Mouse (Mus musculus) left cerebral cortex, postnatal 10 days (tissue): ENCODE measurements around the gene Zscan2. TPM values are rescaled to one million over a fixed set of nuclear protein-coding genes. Genes with fewer than 3 reads are reported as not detected.

Source experiments
- DNase-seq, 2 experiments: peaks; one replicate each; pipeline ENCODE4 v3.0.0; 2021 to 2022; ENCODE audit warnings: low spot score in 2 of 2, mixed read lengths in 1 of 2; ENCODE audit errors: extremely low spot score in 1 of 2
- intact Hi-C: fragments of 180-260 bp; cut with DNase I; formaldehyde crosslinking; loops from one replicate; pipeline ENCODE4 v1.15.1; 2025
- total RNA-seq, 2 experiments: library from RNA; stranded (reverse); gene quantifications; 2 replicates each; pipeline ENCODE4 v1.2.3; 2021

Zscan2 gene
- total RNA-seq, 2 experiments from 2014 or later = 12.5 to 14.2 TPM

DNA sequence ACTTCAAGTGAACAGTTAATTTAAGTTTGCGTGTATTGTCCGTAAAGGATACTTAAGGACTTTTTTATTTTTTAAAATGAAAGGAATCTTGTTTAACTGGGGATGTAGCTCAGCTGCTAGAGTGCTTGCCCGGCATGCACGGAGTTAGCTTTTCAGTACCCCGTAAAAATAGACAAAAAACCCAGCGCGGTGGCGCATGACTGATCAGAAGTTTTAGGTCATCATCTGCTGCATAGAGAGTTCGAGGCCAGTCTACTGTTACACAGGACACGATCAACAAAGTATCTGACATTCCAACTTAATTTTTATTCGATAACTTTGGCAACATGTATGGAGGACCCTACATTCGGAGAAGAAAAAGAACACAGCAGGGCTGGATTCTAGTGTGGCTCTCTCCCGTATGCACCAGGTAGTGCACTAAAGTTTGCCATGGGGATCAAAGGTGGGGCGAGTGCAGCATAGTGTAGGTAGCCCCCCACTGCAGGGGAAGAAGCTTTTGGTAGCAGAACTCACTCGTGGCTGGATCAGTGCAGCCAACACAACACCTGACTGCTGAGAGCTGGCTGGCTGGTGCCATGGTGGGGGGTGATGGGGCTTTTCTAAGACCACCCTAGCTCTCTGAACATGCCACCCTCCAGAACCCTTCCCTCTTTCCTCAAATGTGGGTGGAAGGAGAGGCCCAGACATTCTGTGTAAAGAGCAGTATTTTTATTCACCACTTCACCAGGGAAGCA is 41.0 kb downstream of the Zscan2 start:
- DNase-seq = no peak
- intact Hi-C loops = no loop called here

DNA sequence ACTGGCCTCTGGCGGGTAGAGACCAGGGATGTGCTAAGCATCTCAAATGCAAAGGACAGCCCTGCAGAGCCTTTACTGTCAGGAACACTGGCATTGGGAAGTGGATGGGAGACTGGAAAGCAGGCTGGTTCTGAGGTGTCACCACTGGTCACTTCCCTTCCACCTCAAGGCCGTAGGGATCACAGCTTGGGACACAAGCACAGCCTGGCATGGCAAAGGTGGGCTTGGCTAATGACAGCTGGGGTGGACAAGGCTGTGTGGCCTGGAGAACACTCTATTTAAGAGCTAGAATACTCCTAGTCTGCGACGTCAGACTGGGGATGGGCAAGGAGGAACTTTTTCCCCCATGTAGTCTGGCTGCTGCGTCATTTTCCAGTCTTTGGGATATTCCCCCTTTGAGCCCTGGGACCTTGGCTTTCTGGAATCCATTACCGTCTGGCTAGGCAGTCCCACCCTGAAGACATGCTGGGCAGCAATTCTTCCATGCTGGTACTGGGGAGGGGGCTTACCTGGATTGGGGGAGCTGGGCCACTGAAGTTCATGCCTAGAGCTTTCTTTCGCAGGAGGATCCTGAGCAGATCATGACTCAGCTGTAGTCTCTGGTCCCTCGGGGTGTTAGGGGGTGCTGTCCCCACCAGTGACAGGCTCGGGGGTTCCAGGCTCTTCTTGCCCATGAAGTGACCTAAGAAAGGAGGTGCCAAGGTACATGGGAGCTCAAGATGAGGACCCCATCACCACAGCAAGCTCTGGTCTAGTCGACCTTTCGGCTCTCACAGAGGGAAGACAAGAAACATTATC is 43.1 kb downstream of the Zscan2 start:
- DNase-seq = no peak
- intact Hi-C loops = no loop called here

DNA sequence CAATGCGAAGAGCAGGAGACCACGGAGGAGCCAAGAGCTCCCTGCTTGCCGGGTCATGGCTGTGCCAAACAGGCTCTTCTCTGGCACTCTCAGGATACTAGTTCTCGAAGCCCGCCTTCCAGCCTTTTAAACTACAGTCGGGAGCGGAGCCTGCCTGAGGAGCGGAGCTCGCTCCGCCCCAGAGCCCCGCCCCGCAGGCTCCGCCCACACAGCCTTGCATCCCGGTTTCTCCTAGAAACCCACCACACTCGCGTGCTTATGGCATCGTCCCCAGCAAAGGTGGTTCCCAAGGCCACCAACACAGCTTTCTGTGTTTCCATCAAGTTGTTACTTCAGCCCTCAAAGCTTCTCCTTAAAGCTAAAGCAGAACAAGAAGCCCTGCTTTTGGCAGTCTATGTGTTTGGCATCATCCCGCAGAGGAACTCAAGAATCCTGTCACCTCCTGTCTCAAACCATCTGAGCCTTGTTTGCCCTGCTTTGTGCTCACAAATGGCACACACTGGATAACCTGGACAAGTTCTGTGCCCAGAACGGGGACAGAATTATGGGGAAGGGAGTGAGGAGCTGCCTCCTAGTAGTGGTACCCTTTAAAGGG is 44.3 kb downstream of the Zscan2 start, which contains the start of gene Nmb:
Nmb (minus strand) TSS at position 156 of the 595 bp plus-strand sequence.
- intact Hi-C loops = no loop called here

DNA sequence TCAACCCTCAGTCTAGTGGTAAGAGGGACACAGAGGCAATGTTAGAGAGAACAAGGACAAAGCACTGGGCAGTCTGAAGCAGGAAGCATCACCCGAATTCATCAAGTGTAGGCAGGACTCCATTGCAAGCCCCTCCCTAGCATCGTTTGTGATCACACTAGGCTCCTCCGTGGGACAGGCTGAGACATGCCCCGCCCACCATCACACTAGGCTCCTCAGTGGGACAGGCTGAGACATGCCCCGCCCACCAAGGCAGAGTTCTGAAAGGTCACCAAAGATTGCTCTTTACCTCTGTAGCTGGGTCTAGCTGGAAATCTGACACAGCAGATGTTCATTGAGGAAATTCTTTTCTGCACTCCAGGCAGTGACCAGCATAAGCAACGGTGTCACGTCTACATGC is 50.3 kb downstream of the Zscan2 start:
- DNase-seq = no peak
- intact Hi-C loops = no loop called here

More for the DNA sequence above, 44.3 kb downstream of the Zscan2 start, which contains the start of gene Nmb:
- DNase-seq = peak; percentile 55 to 83

DNA sequence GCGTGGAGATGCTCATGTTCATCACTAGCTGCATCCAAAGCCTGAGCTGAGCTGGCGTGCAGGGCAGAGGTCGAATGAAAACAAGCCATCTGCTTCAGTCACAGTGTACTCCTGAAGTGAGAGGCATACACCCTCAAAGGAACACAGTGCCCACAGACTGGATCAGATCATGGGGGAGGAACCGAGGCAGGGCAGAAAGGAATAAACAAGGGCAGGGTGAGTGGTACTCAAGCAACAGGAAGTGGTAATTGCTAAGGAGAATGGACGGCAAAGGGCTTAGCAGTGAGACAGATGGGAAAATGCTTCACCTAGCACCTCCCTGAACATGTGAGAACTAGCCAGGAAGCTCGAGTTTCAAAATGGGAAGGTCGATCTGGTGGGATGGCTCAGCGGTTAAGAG is 51.8 kb downstream of the Zscan2 start:
- intact Hi-C loops = no loop called here
- no peak for DNase-seq

DNA sequence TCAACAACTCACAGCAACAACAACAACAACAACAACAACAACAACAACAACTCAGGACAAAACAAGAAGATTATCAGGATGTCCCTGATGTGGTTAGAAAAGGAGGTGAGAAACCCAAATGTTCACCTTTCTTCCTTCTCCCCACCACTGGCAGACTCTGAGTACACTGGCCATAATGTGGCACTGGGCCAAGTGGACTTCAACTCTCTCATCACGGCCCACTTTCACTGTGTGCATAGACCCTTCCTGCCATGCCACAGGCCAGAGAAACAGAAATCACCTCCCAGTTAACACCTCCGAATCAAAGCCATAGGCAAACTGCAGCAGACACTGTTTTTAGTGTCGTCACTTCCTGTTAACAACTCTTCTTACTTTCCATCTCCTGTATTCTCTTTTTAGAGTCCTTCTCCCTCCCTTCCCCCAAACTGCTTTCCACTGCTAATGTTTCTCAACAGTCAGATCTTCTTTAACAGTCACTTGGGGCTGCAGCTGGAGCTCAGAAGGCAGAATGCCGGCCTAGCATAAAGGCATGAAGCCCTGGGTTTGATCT is 57.3 kb downstream of the Zscan2 start:
- no peak for DNase-seq
- intact Hi-C loops = no loop called here

DNA sequence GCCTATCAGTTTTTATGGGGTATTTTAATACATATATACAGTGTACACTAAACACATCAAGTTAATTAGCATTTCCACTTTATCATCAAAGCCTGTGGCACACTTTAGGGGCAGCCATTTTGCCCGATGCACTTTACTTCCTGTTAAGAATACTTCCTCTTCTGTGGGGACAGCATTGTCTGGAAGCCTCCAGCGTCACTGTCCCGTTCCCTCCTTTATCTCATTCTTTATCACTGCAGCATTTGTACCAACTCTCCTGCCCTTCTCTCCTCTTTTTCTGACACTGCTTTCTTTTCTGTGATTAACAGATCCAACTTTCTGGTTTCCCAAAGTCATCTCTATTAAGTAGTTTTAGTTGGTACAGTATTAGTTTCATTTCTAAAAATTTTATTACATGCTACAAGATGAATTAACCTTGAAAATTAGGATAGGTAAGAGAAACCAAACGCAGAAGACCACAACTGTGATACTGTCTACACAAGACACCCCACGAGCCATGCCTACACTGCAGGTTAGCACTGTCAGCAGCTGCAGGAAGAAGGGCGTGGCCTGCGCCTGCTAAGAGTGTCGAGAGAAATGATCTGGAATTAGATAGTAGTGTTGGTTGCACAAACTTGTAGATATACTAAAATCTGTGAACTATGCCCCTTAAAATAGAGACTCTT is 58.4 kb downstream of the Zscan2 start:
- intact Hi-C loops = no loop called here
- no peak for DNase-seq

DNA sequence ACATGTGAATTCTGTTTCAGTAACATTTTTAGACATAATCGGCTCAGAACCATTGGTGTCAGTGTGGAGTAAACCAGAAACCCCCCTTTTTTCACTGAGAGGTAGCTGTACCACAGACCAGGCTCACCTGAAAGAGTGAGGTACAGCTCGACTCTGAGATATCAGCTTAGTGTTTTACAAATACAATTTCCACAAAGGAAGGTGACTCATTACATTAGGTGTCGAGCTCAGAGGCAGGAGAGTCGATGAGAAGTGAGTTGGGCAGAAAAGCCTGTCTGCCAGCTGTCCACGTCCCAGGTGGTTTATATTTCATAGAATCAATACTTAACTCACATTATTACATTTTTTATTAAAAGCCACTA is 58.9 kb downstream of the Zscan2 start:
- intact Hi-C loops = no loop called here
- DNase-seq = no peak

DNA sequence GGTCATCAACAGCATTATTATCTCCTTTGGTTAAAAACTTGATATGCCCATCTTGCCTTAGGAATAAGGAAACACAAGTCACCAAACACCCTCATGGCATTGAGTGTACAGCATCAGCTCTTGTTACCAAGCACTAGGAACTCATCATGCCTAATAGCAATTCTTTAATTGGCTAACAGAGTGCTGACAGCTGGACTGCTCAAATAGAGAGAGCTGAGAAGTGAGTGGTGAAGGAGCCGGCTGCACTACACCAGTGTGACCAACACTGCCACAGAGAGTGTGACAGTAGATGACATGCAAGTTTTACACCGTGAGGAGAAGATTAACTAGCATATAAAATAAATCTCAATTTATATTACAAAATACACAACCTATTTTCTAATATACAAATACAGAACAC is 62.4 kb downstream of the Zscan2 start:
- intact Hi-C loops = no loop called here
- no peak for DNase-seq

Other genes starting within 250 kb of the Zscan2 start
- 10 to 100 TPM; 16.8 to 18.9 TPM for gene Crtc3, start 172.0 kb upstream of the Zscan2 start, total RNA-seq
- 10 to 100 TPM; 30.9 to 34.0 TPM for gene Iqgap1, start 34.9 kb upstream of the Zscan2 start, total RNA-seq
- 10 to 100 TPM; 25.4 to 28.3 TPM for gene Wdr73, start 40.3 kb downstream of the Zscan2 start, total RNA-seq
- gene Nmb, start 44.2 kb downstream of the Zscan2 start, total RNA-seq = 1 to 10 TPM; 7.6 to 7.8 TPM
- gene Sec11a, start 86.9 kb downstream of the Zscan2 start, total RNA-seq = 10 to 100 TPM; 57.5 to 61.8 TPM
- 10 to 100 TPM; 21.2 to 22.9 TPM for gene Zfp592, start 132.8 kb downstream of the Zscan2 start, total RNA-seq
- gene Alpk3, start 196.7 kb downstream of the Zscan2 start, total RNA-seq = under 1 TPM; 0.49 to 0.61 TPM